Mouse (Mus musculus): ENCODE measurements at regions not wholly inside any gene's neighbourhood (a gene's known extent, or its start where the extent isn't known, plus 50 kb on each side); places are given as distances from the start of the nearest gene placed in this dataset.

DNA sequence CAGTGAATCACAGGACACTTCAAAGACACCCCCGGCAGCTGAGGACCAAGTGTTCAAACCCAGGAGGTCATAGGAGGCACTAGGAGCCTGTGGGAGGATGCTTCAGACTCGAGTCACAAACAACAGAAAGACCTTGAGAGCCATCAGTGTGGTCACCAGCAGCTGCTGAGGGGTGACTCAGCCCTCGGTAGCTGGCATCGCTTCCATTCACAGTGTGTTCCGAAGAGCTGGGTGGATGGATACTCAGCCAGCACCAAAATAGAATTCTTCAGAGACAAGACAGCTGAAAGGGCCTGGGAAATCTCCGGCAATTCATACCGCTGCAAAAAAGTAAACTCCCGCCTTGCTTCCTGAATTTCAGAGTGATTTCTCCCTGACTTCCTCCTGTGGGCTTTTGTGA lies 87.4 kb upstream of the Foxk1 start:
- no peak for TF ChIP-seq CTCF (IDR thresholded peaks at IDR 0.05; ENCODE audit: low read depth, low read length)
- no peak for TF ChIP-seq POLR2A (IDR thresholded peaks at IDR 0.05; ENCODE audit: extremely low read depth, insufficient read depth, low read length)

All from liver, adult 2 months (tissue).